16 mouse cellular contexts compared by ENCODE assay signal in the genomic region with DNA sequence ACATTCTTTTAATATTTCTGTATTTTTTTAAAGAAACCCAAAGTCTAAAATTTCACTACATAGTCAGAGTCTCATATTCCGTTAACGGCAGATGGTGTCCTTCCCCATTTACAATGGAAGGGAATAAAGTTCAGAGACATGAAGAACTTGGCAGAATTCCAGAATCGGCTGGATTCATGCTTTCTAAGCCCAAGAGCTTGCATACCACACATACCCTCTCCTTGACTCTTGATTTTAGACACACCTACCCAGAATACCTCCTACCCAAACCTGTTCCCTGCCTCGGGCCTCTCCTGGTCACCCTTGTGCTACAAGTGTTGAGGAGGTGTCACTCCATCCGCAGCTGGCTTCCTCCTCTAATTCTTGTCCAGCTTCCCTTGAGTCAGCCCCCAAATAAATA.
DNase-seq lines count a peak whose midpoint lies in the region; ATAC-seq and TF ChIP-seq lines count a peak whose summit lies in the region.
"Had no signal": no experiment of that assay in that cellular context is flagged by ENCODE, and none has a peak within 500 bp of the region (broad histone marks: within the 10 kb centered on the region; RNA-seq: fewer than 3 reads in every experiment).

No protein-coding gene starts in this region.

- no peak for TF ChIP-seq CTCF in kidney, postnatal 0 days (IDR thresholded peaks at IDR 0.05; ENCODE audit: low read depth)
- TF ChIP-seq CTCF in lung, postnatal 0 days (IDR thresholded peaks at IDR 0.05) = no peak

- H3K27ac ChIP-seq in kidney, postnatal 0 days = no peak overlapping the region
- no peak overlapping the region for H3K27ac ChIP-seq in kidney, embryonic 14.5 days (ENCODE audit: low read depth, low read length)
- no peak overlapping the region for H3K27ac ChIP-seq in lung, postnatal 0 days (ENCODE audit: low read length)
- no peak overlapping the region for H3K27ac ChIP-seq in embryonic facial prominence, embryonic 14.5 days (replicated peaks; ENCODE audit: low read depth, low read length)
- H3K27ac ChIP-seq: forebrain, embryonic 12.5 days; heart, adult 2 months; heart, embryonic 15.5 days; left cerebral cortex, adult 2 months; liver, embryonic 14.5 days had no signal

- no peaks in the 10 kb centered on the region; the same call in 1 of the 2 replicates for H3K27me3 ChIP-seq in kidney, postnatal 0 days (ENCODE audit: insufficient read depth, low read length)
- H3K27me3 ChIP-seq in kidney, embryonic 14.5 days (ENCODE audit: control insufficient read depth, insufficient read depth, low read length) = peaks cover 25% of the 10 kb centered on the region
- no peaks in the 10 kb centered on the region for H3K27me3 ChIP-seq in lung, postnatal 0 days (replicated peaks; ENCODE audit: insufficient read depth, low read length)
- no peaks in the 10 kb centered on the region for H3K27me3 ChIP-seq in embryonic facial prominence, embryonic 14.5 days (replicated peaks; ENCODE audit: control insufficient read depth, insufficient read depth, low read length)

- WGBS in kidney, postnatal 0 days = 36% methylated on average over 5 of the region's 5 CpGs
- 65% methylated on average over 5 of the region's 5 CpGs for WGBS in kidney, embryonic 14.5 days
- 30% methylated on average over 5 of the region's 5 CpGs for WGBS in lung, postnatal 0 days
- WGBS in embryonic facial prominence, embryonic 14.5 days = 38% methylated on average over 5 of the region's 5 CpGs

- H3K9ac ChIP-seq in kidney, postnatal 0 days (ENCODE audit: low read depth, low read length) = no peak overlapping the region
- no peak overlapping the region for H3K9ac ChIP-seq in kidney, embryonic 14.5 days (ENCODE audit: low read depth, low read length)
- H3K9ac ChIP-seq in lung, postnatal 0 days (replicated peaks; ENCODE audit: low read depth) = no peak overlapping the region
- no peak overlapping the region for H3K9ac ChIP-seq in embryonic facial prominence, embryonic 14.5 days (ENCODE audit: low read depth, low read length)
- H3K9ac ChIP-seq: forebrain, embryonic 12.5 days; heart, embryonic 15.5 days; liver, embryonic 14.5 days had no signal

- H3K36me3 ChIP-seq in kidney, postnatal 0 days (ENCODE audit: insufficient read depth, low read length) = no peaks in the 10 kb centered on the region
- H3K36me3 ChIP-seq in kidney, embryonic 14.5 days (ENCODE audit: control insufficient read depth, insufficient read depth, low read length) = no peaks in the 10 kb centered on the region
- no peaks in the 10 kb centered on the region for H3K36me3 ChIP-seq in lung, postnatal 0 days (ENCODE audit: insufficient read depth, low read length)
- H3K36me3 ChIP-seq in embryonic facial prominence, embryonic 14.5 days (ENCODE audit: control insufficient read depth, insufficient read depth, low read length) = no peaks in the 10 kb centered on the region
- H3K36me3 ChIP-seq: forebrain, embryonic 12.5 days; heart, embryonic 15.5 days had no signal

- H3K4me3 ChIP-seq in kidney, postnatal 0 days (replicated peaks; ENCODE audit: low read depth, low read length) = no peak overlapping the region
- H3K4me3 ChIP-seq in kidney, embryonic 14.5 days (ENCODE audit: low read length) = no peak overlapping the region
- no peak overlapping the region for H3K4me3 ChIP-seq in lung, postnatal 0 days (ENCODE audit: low read depth, low read length)
- H3K4me3 ChIP-seq in embryonic facial prominence, embryonic 14.5 days (ENCODE audit: low read depth, low read length) = no peak overlapping the region
- H3K4me3 ChIP-seq: forebrain, embryonic 12.5 days; heart, adult 2 months; heart, embryonic 15.5 days; left cerebral cortex, adult 2 months had no signal

- no peak for TF ChIP-seq EP300 in lung, postnatal 0 days (IDR thresholded peaks at IDR 0.05)

- H3K4me2 ChIP-seq in kidney, postnatal 0 days (ENCODE audit: low read length) = no peak overlapping the region
- no peak overlapping the region for H3K4me2 ChIP-seq in kidney, embryonic 14.5 days (replicated peaks; ENCODE audit: low read depth, low read length)
- no peak overlapping the region for H3K4me2 ChIP-seq in lung, postnatal 0 days (replicated peaks; ENCODE audit: low read depth, low read length)
- no peak overlapping the region for H3K4me2 ChIP-seq in embryonic facial prominence, embryonic 14.5 days (ENCODE audit: low read depth, low read length)
- H3K4me2 ChIP-seq: forebrain, embryonic 12.5 days; heart, embryonic 15.5 days had no signal

- no peak for ATAC-seq in kidney, postnatal 0 days (replicated peaks; ENCODE audit: low FRiP score, low read depth)
- ATAC-seq in kidney, embryonic 14.5 days (ENCODE audit: low FRiP score, low TSS enrichment) = no peak
- peak; percentile 93 for ATAC-seq in lung, postnatal 0 days
- peak; percentile 74; the same call in 1 of the 2 replicates for ATAC-seq in embryonic facial prominence, embryonic 14.5 days (ENCODE audit: low read depth)

- H3K4me1 ChIP-seq in kidney, postnatal 0 days (replicated peaks; ENCODE audit: insufficient read depth, low read length) = no peaks in the 10 kb centered on the region
- H3K4me1 ChIP-seq in kidney, embryonic 14.5 days (ENCODE audit: control insufficient read depth, insufficient read depth, low read length) = peaks cover 4% of the 10 kb centered on the region; the same call in 1 of the 2 replicates
- H3K4me1 ChIP-seq in lung, postnatal 0 days (ENCODE audit: insufficient read depth, low read depth, low read length) = no peaks in the 10 kb centered on the region
- H3K4me1 ChIP-seq in embryonic facial prominence, embryonic 14.5 days (ENCODE audit: control insufficient read depth, insufficient read depth, low read length) = no peaks in the 10 kb centered on the region

- no peaks in the 10 kb centered on the region for H3K9me3 ChIP-seq in kidney, postnatal 0 days (replicated peaks; ENCODE audit: low read length)
- H3K9me3 ChIP-seq in kidney, embryonic 14.5 days (ENCODE audit: control insufficient read depth, low read length) = no peaks in the 10 kb centered on the region
- no peaks in the 10 kb centered on the region for H3K9me3 ChIP-seq in lung, postnatal 0 days (ENCODE audit: low read length)
- H3K9me3 ChIP-seq in embryonic facial prominence, embryonic 14.5 days (ENCODE audit: control insufficient read depth, low read length) = no peaks in the 10 kb centered on the region
- H3K9me3 ChIP-seq: forebrain, embryonic 12.5 days; heart, embryonic 15.5 days had no signal

- DNase-seq in kidney, postnatal 0 days (ENCODE audit: low spot score) = peak; percentile 79
- peak; percentile 78 for DNase-seq in lung, postnatal 0 days (ENCODE audit: low spot score)
- DNase-seq in lung, postnatal 10 days = no peak
- peak; percentile 91 for DNase-seq in embryonic facial prominence, embryonic 14.5 days (ENCODE audit: low spot score)
- peak; percentile 40 for DNase-seq in lung, postnatal 36 days
- DNase-seq in heart, adult 11 months = no peak
- DNase-seq: adrenal gland, postnatal 10 days; cerebellum, postnatal 10 days; heart, adult 2 months; layer of hippocampus, adult 9-11 months; midbrain, embryonic 14.5 days had no signal

Comparison
In these comparisons a context has a peak if more than half of its experiments do, and no peak if none do; other contexts are left out.
1. DNase-seq: peak in kidney, postnatal 0 days (single experiment), lung, postnatal 0 days (single experiment), embryonic facial prominence, embryonic 14.5 days (single experiment) and lung, postnatal 36 days (single experiment); none in lung, postnatal 10 days (single experiment) and heart, adult 11 months (single experiment).
2. ATAC-seq: peak in lung, postnatal 0 days (single experiment) and embryonic facial prominence, embryonic 14.5 days (single experiment); none in kidney, postnatal 0 days (single experiment) and kidney, embryonic 14.5 days (single experiment).